Mouse (Mus musculus) kidney, embryonic 16.5 days (tissue): ENCODE results near the gene Clrn1. TPM values are rescaled to one million over a fixed set of nuclear protein-coding genes. Genes with fewer than 3 reads are reported as not detected.

Experiments used
- ATAC-seq: fragments of 200-750 bp; cut with Nextera tagmentation; 2 replicates; pipeline ENCODE4 v1.8.0; 2017; ENCODE audit warnings: moderate TSS enrichment; ENCODE audit not compliant: low FRiP score, low TSS enrichment
- H3K27ac ChIP-seq: fragments of 300-500 bp; sonication (generic); 2 replicates; pipeline ENCODE4 v1.5.1; 2014; ENCODE audit warnings: low read length
- H3K27me3 ChIP-seq: fragments of 300-500 bp; sonication (generic); 2 replicates; pipeline ENCODE4 v1.6.1; 2014; ENCODE audit warnings: low read length, control low read depth, mixed read lengths; ENCODE audit not compliant: insufficient read depth
- H3K36me3 ChIP-seq: fragments of 300-500 bp; sonication (generic); 2 replicates; pipeline ENCODE4 v1.6.1; 2014; ENCODE audit warnings: low read length, control low read depth, mixed read lengths; ENCODE audit not compliant: insufficient read depth
- H3K4me1 ChIP-seq: fragments of 300-500 bp; sonication (generic); 2 replicates; pipeline ENCODE4 v1.6.1; 2014; ENCODE audit warnings: low read length, control low read depth, mixed read lengths; ENCODE audit not compliant: insufficient read depth
- H3K4me2 ChIP-seq: fragments of 300-500 bp; sonication (generic); replicated peaks from 2 replicates; pipeline ENCODE4 v1.6.1; 2014; ENCODE audit warnings: low read depth, low read length
- H3K4me3 ChIP-seq: fragments of 300-500 bp; sonication (generic); 2 replicates; pipeline ENCODE4 v1.5.1; 2014; ENCODE audit warnings: mild to moderate bottlenecking, low read length
- H3K9ac ChIP-seq: fragments of 300-500 bp; sonication (generic); replicated peaks from 2 replicates; pipeline ENCODE4 v1.6.1; 2014; ENCODE audit warnings: low read length
- H3K9me3 ChIP-seq: fragments of 300-500 bp; sonication (generic); 2 replicates; pipeline ENCODE4 v1.6.1; 2016; ENCODE audit warnings: low read length, control low read depth
- WGBS: fragments of 180-500 bp; shearing (Covaris S2); extraction: QIAGEN DNeasy Blood & Tissue Kit; methylation state at CpG from one replicate; pipeline ENCODE4 v1.1.7; 2014; 5-methylcytosine and 5-hydroxymethylcytosine counted together
- polyA plus RNA-seq: library from polyadenylated mRNA; unstranded; fragments of >200 nt; fragmentation: Nextera tagmentation; extraction: Ambion mirVana; gene quantifications from 2 replicates; pipeline ENCODE4 v1.2.1, GENCODE M21; 2015

Gene Clrn1
- polyA plus RNA-seq, 1 experiment from 2014 or later, result 3.7 TPM

DNA sequence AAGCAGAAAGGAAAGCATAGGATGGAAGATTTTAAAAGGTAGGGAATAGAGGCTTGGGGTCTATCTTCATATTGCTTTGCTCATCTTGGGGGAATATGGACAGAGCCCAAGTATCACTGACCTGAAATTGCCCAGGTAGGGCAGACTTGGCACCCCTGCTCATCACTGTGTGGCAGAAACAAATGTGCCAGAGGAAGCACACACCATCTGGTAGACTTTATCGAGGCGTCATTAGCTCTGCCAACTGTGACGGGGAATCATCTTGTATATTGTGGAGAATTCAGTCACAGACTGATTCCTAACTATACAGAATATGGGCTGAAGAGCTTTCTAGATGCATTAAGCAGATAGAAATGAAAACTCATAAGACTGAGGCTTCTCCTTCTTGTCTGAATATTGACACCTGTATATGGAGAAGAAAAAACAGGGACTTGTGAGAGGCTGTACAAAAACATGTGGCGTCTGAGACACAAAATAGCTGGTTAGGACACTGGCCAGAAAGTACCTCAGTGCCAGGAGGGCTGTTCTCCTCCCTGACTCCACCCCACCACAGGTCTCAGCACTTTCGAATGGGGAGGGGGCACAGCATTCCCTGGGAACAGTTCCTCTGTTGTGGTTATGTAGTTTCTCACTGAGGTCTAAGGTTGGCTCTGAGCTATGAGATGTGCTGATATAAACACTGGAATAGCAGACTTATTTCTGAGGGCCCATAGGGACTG, 51.5 kb downstream of the Clrn1 start:
- Histone ChIP-seq H3K36me3 (no peaks in the 10 kb centered on the region), H3K4me3 (no peak overlapping the region), H3K4me1 (no peaks in the 10 kb centered on the region), H3K4me2 (no peak overlapping the region), H3K27ac (no peak overlapping the region), H3K9me3 (no peaks in the 10 kb centered on the region), H3K9ac (no peak overlapping the region), H3K27me3 (no peaks in the 10 kb centered on the region)
- ATAC-seq, result no peak
- WGBS, result 86% methylated on average over 5 of the region's 5 CpGs

DNA sequence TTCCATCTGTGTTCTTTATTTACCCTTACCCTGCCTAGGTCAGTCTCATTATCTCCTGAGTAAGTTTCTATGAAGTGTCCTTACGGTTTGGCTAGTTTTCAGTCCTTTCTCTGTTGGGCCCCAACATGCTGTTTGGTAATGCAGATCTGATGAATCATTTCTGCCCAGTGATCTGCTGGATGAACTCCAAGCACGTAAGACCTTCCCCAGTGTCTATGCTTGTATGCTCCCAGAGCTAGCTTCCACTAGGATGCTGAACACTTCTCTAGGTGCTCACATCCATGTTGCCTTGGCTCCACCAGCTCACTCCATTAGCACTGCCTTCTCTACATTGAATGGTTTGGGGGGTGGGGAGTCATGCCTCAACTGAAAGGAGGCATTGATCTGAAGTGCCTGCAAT, 52.3 kb downstream of the Clrn1 start:
- no peaks in the 10 kb centered on the region for H3K36me3 ChIP-seq
- H3K27ac ChIP-seq, result no peak overlapping the region
- 85% methylated on average over 2 of the region's 2 CpGs for WGBS
- H3K27me3 ChIP-seq, result no peaks in the 10 kb centered on the region
- H3K4me3 ChIP-seq, result no peak overlapping the region
- H3K4me2 ChIP-seq, result no peak overlapping the region
- H3K4me1 ChIP-seq, result no peaks in the 10 kb centered on the region
- H3K9ac ChIP-seq, result no peak overlapping the region
- H3K9me3 ChIP-seq, result no peaks in the 10 kb centered on the region
- no peak for ATAC-seq

DNA sequence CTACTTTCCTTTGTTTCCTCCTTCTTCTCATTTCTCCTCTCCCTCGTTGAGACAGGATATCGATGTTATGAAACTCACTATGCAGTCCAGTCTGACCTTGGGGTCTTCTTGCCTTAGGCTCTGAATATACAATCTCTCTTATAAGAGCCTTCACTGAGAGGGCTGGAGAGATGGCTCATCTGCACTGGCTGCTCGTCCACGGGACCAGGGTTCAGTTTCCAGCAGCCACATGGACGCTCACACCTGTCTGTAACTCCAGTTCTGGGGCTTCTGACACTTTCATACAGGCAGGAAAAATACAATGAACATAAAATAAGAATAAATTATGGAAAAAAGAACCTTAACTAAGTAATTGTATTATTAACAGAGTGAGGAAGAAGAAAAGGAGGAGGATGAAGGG, 53.6 kb downstream of the Clrn1 start:
- Histone ChIP-seq H3K9ac (no peak overlapping the region), H3K4me1 (no peaks in the 10 kb centered on the region), H3K36me3 (no peaks in the 10 kb centered on the region), H3K27ac (no peak overlapping the region), H3K9me3 (no peaks in the 10 kb centered on the region), H3K4me3 (no peak overlapping the region), H3K4me2 (no peak overlapping the region), H3K27me3 (no peaks in the 10 kb centered on the region)
- no peak for ATAC-seq
- WGBS, result 86% methylated on average over 5 of the region's 5 CpGs

DNA sequence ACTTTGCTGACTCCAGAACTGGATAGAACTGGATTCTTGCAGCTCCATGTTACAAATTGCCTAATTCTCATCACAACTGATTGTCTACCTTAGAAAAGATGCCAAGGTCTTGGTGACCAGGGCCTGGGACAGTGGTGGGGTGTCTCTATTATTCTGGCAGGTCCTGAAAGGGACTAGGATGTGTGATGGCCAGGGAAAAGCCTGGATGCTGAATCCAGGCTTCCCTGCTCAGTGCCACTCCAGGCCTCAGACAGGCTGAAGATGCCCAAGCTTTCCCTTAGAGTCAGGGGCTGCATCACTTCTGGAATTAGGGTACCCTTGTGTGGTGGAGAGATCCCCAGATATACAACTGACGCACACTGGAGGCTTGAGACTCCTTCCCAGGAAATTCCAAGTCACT, 55.2 kb downstream of the Clrn1 start:
- Histone ChIP-seq H3K4me3 (no peak overlapping the region), H3K36me3 (no peaks in the 10 kb centered on the region), H3K9ac (no peak overlapping the region), H3K4me2 (no peak overlapping the region), H3K9me3 (no peaks in the 10 kb centered on the region), H3K4me1 (no peaks in the 10 kb centered on the region), H3K27me3 (no peaks in the 10 kb centered on the region), H3K27ac (no peak overlapping the region)
- ATAC-seq, result no peak
- 77% methylated on average over 1 of the region's 1 CpGs for WGBS

DNA sequence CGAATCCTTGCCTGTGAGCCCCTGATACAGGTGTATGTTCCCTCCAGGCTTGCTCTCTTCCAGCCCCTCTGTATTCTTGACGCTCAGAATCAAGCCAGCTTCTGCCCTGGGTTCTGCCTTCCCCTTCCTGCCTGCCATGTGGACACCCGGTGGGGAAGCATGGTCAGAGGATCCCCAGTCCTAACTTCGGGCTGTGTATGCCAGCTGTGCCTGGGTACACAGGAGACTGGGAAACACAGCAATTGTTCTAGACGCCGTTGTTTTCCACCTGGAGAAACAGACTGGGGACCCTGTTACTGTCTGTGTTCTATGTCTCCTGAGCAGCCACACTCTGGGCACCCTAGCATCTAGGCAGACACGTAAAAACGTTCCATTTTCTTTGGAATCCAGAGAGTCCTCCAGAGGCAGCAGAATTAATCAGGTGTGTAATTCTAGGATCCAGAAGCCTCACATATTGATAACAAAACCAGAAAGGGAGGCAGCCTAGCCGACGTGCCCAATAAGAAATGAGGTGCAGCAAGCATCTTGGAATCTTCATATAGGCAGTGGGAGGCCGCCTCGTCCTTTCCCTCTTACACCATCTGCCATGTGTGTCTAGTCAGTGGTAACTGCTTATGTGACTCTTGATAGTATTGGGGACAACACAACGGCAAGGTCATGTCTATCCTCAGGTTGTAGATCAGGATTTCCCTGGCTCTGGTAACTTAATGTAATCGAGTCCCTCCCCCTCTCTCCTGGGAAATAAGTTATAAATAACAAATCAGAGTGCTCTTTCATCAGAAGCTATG, 56.6 kb downstream of the Clrn1 start:
- H3K9ac ChIP-seq, result no peak overlapping the region
- no peaks in the 10 kb centered on the region for H3K27me3 ChIP-seq
- no peak for ATAC-seq
- H3K9me3 ChIP-seq, result no peaks in the 10 kb centered on the region
- no peaks in the 10 kb centered on the region for H3K36me3 ChIP-seq
- H3K4me3 ChIP-seq, result no peak overlapping the region
- 79% methylated on average over 14 of the region's 14 CpGs for WGBS
- no peak overlapping the region for H3K4me2 ChIP-seq
- H3K4me1 ChIP-seq, result no peaks in the 10 kb centered on the region
- H3K27ac ChIP-seq, result no peak overlapping the region

DNA sequence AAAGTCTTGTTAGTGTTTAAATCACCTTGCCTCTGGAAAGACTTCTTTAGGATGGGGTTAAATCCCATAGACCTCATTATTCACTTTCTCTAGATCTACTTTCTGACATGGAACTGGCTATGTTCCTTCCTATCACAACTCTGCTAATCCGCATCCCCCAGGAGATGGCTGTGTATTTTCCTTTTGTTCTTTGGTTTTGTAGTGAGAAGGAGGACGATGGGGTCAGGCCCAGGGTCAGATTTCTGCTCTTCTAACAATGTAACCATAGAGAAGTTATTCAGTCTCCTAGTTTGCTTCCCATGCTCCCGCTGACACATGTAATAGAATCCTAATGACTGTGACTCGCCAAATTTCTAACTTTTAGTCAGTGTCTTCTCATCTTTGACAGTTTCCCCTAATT, 58.9 kb downstream of the Clrn1 start:
- Histone ChIP-seq H3K27me3 (no peaks in the 10 kb centered on the region), H3K9ac (no peak overlapping the region), H3K27ac (no peak overlapping the region), H3K4me2 (no peak overlapping the region), H3K9me3 (no peaks in the 10 kb centered on the region), H3K4me1 (no peaks in the 10 kb centered on the region), H3K36me3 (no peaks in the 10 kb centered on the region), H3K4me3 (no peak overlapping the region)
- ATAC-seq, result no peak
- WGBS, result 35% methylated on average over 4 of the region's 4 CpGs

DNA sequence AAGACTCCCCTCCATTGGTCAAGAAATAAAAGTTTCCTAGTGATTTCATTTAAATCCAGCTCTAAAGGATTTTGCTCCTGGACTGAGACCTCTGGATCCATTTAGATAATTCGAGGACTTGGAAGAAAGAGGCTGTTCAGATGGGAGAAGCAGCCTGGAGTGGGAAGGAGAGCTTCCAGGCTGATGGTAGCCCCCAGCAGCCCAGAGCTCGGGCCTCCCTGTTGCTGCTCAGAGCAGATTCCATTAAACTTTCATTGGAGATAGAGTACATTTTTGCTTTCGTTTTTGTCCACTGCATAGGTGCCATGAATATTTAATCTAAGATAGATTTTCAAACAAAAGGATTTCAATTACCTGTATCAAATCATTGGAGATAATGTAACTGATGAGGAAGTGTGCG, 62.9 kb downstream of the Clrn1 start, which contains the start of gene Mindy4b-ps:
TSS of gene Mindy4b-ps (minus strand) at position 101 of the 400 bp plus-strand sequence.
- no peaks in the 10 kb centered on the region for H3K27me3 ChIP-seq
- H3K4me1 ChIP-seq, result no peaks in the 10 kb centered on the region
- H3K27ac ChIP-seq, result no peak within 1 kb of the TSS
- no peak within 1 kb of the TSS for H3K4me3 ChIP-seq
- 61% methylated on average over 4 of the region's 4 CpGs for WGBS
- H3K9me3 ChIP-seq, result no peaks in the 10 kb centered on the region
- no peak within 1 kb of the TSS for H3K9ac ChIP-seq
- ATAC-seq, result no peak
- no peaks in the 10 kb centered on the region for H3K36me3 ChIP-seq
- no peak within 1 kb of the TSS for H3K4me2 ChIP-seq

DNA sequence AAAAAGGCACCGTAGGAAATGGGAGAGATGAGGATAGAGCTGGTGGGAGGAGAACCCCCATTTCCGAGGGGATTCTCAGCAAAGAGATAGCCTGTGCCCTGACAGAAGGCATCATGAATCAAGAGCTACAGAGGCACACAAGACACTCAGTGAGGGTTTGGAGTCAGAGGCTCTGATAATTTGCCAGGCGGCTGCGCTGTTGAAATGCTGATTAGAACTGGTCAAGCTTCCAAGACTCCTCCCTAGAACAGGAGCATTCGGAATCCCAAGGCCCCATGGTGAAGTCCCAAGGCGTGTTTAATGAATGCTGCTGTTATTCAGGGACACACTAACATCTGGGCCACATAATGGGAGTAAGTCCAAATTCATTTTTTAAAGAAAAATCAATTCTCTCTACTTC, 67.8 kb downstream of the Clrn1 start:
- Histone ChIP-seq H3K4me1 (no peaks in the 10 kb centered on the region), H3K9me3 (no peaks in the 10 kb centered on the region), H3K4me2 (no peak overlapping the region), H3K9ac (no peak overlapping the region), H3K4me3 (no peak overlapping the region), H3K36me3 (no peaks in the 10 kb centered on the region), H3K27ac (no peak overlapping the region), H3K27me3 (no peaks in the 10 kb centered on the region)
- ATAC-seq, result no peak
- WGBS, result 36% methylated on average over 6 of the region's 6 CpGs

DNA sequence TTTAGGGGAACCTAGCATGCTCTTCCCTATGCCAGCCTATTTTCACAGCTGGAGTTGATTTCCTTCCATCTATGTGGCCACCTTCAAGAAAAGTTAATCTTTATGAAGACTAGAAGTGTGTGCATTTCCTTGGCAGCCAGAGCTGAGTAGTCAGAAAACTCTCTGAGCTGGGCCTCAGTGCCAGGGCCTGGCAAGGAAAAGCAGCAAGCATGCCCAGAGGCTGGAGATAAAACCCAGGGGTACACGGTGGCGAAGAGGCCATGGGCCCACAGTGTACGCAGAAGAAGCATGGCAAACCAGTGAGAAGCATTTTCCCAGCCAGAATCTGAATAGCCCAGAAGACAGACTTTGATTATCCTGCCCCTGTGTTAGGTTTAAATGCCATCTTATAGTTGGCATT, 70.9 kb downstream of the Clrn1 start:
- H3K4me3 ChIP-seq, result no peak overlapping the region
- no peak for ATAC-seq
- WGBS, result 90% methylated on average over 3 of the region's 3 CpGs
- H3K9me3 ChIP-seq, result no peaks in the 10 kb centered on the region
- H3K27ac ChIP-seq, result no peak overlapping the region
- no peaks in the 10 kb centered on the region for H3K36me3 ChIP-seq
- H3K4me1 ChIP-seq, result no peaks in the 10 kb centered on the region
- no peak overlapping the region for H3K9ac ChIP-seq
- H3K4me2 ChIP-seq, result no peak overlapping the region
- H3K27me3 ChIP-seq, result no peaks in the 10 kb centered on the region

DNA sequence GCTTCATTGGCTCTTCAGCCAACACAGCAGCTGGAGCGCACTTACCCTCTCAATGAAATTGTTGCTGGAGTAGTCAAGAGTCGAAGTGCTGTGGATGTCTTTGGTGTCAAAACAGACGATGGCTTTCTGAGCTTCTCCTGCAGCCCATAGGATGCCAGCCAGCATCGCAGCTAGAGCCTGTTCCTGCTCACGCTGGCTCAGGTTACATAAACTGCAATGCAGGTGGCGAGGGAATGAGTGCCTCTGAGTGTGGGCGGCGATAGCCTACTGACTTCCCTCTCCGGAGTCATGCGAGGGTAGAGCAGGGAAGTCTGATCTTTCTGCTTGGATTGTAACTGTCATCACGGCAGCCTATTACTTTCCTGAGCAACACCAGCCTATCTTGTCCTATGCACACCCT, 74.8 kb downstream of the Clrn1 start:
- Histone ChIP-seq H3K36me3 (no peaks in the 10 kb centered on the region), H3K4me2 (no peak overlapping the region), H3K27ac (no peak overlapping the region), H3K9ac (no peak overlapping the region), H3K27me3 (no peaks in the 10 kb centered on the region), H3K4me3 (no peak overlapping the region), H3K4me1 (no peaks in the 10 kb centered on the region), H3K9me3 (no peaks in the 10 kb centered on the region)
- 18% methylated on average over 11 of the region's 11 CpGs for WGBS
- ATAC-seq, result peak; percentile 42; the same call in 1 of the 2 replicates
